Mouse (Mus musculus) thymus, postnatal 4 days (tissue): Measurements from ENCODE around the gene Rxrg.

Experiments
- DNase-seq: peaks from one replicate; pipeline ENCODE4 v3.0.0; 2021

The Rxrg gene

DNA sequence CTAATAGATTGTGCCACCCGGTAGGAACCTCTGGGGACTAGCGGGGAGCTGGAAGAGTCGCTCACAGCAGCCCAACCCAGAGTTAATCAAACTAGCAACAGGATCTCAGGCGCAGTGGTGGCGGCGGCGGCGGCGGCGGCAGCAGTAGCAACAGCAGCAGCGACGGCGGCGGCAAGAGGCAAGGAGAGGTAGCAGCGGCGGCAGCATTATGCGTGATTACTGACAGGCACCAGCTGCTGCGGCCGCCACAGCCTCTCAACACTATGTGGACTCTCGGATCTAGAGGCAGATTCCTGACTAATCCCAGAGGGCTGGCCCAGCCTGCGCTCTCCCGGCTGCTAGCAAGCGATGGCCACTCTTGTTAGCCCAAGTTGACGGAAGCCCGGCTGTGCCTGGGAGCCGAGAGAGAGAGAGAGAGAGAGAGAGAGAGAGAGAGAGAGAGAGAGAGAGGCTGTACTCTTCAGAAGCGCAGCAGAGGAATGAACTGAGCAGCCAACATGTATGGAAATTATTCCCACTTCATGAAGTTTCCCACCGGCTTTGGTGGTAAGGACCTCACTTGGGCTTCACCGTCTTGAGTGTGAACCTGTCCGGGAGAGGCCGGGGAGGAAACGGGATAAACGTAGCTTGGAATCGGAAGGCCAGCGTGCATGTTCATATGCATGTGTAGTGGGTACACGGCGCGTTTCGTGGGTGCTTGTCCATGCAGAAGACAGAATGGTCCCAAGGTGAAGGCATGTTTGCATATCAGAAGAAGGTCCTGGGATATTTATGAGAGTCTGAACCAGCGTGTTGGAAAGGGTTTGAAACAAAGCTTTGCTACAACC is at the start of gene Rxrg:
Rxrg (plus strand) TSS at position 130 of the 827 bp plus-strand sequence.
- DNase-seq: peak; percentile 43

DNA sequence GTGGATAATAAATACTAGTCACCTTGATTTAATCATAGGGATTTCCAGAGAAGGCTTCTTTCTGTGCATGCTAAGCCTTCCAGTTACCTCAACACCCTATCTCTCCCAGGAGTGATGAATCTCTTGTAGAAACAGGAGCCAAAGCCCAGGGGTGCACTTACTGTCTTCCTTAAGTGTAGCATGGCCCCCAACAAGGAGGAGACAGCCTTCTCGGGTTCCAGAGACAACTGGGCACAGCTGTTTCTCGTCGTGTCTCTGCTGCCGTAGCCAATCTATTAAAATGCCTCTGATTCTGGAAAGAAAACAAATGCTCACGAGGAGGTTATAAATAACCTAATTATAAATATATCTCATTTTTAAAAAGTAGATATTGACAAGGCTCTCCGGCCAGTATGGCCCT is 48.9 kb upstream of the Rxrg start:
- DNase-seq: no peak

DNA sequence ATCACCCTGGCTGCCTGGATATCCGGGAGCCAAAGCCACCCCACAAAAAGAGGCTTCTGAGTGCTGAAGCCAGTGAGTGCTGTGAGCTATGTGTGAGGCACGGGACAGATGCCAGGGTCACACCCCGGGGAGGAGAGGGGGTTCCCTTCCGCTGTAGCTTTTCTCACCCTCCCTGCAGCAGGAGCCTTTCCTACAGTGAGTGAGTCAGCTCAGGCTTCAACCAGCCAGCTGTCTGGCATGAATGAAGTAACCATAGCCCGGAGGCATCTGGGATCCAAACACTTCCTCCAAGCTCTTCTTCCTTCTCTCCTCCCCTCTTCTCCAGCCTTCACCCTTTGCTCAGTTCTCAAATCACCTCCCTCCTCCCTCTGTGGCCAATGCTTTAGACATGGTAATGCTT is 46.6 kb upstream of the Rxrg start:
- DNase-seq: peak; percentile 29

DNA sequence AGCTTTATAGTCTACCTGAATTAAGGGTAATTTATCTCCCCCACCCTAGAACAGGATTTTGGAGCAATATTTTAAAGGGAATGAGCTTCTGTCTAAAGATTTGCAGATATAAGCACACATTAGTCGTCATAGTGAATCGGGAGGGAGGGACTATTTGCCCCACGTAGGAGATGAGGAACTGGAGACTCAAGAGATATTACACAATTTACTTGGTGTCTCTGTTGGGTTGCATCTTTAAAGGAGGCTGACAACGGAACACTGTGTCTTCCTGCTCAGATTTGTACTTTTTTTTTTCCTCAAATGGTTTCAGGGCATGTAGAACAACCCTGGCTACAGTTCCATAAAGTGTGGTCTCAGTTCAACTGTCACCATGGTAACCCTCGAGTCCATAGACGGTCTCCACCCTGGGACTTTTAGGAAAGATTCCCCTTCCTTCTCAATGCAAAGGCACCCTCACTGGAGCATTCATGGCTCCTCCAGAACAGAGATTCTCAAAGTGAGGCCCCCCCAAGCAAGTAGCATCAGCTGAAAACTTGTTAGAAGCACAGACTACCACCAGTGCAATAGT is 44.1 kb upstream of the Rxrg start:
- no peak for DNase-seq

DNA sequence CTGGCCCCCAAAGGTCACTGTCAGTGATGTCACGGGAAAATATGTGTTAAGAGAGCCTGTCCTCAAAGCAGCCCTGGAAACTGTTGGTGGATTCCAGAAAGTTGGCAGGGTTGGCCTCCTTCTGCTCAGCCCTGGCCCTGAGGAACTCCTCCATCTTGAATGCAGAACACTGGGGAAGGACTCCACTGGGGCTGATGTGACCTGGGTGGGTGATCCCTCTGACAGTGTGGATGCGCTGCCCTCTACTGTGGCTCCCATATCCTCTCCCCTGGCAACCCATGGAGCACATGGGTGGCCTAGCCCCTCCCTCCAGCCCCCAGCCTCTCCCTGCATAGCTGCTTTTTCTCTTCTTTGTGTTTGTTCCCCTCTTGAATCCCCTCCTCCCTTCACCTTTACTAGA is 31.6 kb upstream of the Rxrg start:
- no peak for DNase-seq

DNA sequence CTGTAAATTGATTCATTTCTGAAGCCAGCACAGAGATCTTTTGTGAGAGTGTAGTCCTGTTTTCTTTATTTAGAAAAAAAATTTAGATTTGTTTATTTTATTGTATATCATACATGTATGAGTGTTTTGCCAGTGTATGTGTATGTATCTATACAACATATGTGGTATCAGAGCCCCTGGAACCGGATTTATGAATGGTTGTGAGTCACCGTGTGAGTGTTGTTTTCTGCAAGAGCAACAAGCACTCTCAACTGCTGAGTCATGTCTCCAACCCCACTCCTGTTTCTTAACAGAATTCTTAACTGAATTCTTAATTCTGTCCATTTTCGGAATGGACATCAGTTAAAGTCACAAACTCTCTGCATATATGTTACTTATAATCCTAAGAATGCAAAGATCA is 19.1 kb upstream of the Rxrg start:
- DNase-seq: no peak

DNA sequence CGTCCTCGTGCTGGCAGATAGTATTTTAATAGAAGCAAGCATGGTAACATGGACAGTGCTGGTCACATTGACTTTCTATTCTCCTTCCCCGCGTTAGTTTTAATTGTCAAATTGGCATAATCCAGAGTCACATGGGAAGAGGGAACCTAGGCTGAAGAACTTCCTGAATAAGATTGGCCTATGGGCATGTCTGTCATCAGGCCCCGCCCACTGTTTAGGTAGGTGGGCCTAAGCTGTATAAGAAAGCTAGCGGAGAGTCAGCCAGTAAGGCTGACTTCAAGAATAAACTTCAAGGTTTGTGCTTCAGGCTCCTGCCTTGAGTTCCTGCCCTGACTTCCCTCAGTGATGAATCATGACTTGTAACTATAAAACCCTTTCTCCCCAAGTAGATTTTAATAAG is 15.0 kb upstream of the Rxrg start:
- DNase-seq: no peak

DNA sequence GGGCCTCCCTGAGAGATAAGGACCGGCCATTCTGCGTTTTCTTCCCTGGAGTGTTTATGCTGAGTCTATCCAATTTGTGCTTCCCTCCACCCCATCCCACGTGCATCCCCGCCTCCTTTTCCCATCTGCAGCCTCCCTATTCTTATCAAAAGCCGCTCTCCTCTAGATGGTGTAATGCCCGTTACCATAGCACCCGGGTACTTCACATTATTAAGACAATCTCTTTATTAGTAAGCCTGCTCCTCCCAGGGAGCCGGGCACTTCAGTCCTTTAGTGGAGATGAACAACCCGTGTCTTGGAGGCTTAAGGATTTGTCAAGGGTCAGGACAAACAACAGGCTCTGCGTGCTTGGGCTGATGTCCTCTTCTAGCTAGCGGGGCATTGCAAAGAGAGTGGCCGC is 14.3 kb upstream of the Rxrg start:
- DNase-seq: no peak

DNA sequence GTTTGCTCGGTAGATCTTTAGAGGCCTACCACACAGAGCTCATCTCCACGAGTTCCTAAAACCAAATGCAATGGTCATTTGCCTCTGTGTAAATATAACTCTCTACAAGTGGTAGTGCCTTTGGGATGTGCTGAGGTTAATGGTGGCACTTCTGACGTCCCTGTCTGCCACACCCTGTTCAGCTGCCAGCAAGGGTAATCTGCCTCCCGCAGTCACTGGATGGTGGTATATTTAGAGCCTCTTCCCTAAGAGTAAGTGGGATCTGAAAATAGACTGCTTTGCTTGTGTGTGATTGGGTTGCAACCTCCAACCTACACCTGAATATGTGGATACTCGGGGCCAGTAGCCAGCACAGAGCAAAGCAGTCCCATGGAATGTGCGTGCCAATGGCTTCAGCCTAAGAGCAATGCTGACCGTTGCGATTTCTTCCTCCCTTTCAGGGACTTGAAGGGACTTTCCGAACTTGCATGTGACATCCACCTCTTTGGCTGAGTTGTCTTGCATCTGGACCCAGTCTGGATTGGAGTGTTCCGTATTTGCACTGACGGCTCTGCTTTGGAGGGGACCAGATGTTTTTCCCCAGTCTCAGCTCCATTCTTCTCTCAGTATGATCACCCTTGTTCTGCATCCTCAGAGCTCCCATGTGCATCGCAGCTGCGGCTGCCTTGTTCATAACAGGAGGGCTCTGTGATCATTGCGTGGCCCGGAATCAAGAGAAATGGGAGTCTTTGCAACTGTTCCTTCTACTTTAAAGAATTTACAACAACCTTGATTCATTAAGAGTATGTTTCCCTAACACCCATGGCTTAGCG is 9.2 kb upstream of the Rxrg start:
- DNase-seq: no peak

DNA sequence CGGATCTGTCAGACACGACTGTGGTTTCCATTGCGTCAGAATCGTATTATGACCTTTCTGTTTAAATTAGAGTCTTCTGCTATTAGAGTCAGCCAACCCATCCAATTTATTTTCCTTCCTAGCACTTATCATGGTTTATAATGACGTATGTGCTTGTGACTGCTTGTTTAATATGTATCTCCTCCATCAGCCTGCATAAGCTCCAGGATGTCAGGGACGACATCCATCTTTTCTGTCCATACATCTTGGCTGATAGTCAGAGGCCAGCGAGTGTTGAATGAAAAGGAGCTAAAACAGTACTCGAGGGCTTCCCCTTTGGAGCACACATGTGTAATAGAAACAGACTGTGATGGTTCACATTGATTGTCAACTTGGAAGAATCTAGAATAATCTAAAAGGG is 6.0 kb upstream of the Rxrg start:
- no peak for DNase-seq

DNA sequence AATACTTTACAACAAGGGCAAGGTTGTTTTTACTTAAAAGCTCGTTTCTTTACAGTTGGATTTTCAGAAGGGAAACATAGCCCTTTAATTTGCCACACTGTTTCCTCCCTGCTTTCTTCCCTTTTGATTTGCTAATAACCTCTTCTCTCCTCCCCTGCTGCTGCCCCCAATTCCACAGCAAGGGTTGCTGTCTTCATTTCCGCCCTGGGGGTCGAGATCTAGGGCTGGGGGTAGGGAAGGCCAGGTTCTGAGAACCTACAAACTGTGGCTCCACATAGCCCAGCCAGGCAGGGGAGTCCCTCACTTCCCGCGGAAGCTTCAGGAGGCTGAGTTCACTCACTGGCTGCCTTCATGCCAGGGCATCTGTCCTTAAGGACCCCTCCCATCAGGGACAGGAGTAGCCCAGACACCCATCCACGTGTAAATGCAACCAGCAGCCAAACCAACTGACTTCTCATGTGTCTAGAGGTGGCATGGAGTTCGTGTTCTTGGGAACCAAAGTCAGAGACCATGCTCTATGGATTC is 1.1 kb downstream of the Rxrg start:
- no peak for DNase-seq

DNA sequence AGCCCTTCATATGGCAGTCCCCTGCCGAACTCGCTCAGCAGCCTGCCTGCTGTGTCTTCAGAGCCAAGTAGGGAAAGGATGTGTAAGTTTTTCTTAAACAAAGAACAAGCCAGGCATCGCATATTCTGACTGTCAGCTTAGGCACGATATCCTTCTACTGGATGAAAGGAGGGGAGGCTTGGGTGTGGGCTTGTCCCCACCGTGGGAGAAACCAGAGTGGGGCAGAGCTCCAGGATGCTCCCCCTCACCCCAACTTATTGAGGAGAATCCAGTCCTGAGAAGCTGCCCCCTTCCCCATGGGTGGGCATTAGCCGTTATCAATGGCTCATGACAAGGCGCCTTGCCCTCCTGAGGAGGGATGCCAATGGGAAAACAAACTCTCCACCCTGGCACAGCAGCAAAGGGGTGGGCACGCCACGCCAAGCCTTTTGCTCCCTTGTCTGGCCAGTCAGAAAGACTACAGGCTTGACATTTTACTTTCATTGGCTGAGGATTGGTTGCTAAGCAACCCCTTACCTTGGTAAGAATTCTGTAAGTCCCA is 10.1 kb downstream of the Rxrg start:
- DNase-seq: no peak

DNA sequence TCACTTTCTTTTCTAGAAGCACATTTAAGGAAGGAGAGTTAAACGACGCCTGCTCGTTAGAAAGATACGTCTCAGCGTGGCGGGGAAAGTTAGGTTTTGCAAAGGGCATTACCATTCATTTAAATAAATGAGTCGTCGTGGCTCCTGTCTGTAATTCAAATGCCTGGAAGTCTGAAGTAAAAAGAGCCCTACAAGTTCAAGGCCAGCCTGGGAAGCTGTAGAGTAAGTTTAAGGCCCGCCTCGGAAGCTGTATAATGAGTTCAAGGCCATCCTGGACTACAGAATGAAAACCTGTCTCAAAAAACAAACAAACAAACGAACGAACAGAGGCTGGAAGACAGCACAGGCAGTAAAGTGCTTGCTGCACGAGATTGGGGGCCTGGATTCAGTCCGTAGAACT is 18.9 kb downstream of the Rxrg start:
- no peak for DNase-seq

DNA sequence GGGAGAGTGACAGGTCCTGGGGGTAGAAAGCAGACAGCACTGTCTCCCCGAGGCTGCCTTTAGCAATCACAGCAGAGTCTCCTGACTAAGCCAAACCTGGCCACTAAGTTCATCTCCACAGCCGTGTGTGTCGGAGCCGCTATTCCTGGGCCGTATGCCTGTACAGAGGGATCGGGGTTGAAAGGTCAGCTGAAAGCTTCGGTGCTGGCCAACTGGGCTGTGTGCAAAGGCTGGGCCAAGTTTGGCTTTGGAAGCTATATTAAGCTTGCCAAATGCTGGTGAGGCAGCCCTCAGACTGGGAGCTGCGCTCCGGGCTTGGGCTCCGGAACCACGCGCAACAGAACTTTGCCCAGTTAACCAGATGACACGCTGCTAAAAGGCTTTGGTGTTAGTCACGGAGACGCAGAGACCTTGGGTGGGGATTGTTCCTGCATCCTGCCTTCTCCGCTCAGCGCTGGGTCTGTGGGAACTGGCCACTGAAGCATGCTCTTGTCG is 19.9 kb downstream of the Rxrg start:
- DNase-seq: no peak

DNA sequence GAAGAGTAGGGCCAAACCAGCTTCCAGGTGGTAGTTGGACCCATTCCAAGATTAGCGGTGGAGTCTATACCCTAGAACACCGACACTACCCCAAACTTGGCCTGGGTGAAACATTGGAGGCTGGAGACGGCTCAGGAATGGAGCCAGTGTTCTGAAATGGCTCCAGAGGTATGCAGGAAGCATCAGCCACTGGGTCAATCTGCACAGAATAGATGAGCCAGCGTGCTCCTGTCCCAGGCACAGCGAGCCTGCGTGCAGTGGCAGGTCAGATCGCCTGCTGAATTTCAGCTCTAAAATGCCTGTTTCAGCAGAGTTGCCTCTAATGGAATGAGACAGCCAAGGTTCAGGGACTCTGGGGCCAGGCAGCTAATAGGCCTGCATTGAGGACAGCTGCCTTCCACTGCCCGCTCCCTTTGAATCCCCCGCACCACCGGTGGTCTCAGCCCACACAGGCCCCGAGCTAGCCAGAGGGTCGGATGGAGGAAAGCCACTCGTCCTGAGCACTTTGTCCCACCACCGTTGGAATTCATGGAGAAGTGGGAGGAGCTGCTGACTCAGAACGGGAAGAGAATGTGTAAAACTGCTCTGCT is 22.1 kb downstream of the Rxrg start:
- no peak for DNase-seq

DNA sequence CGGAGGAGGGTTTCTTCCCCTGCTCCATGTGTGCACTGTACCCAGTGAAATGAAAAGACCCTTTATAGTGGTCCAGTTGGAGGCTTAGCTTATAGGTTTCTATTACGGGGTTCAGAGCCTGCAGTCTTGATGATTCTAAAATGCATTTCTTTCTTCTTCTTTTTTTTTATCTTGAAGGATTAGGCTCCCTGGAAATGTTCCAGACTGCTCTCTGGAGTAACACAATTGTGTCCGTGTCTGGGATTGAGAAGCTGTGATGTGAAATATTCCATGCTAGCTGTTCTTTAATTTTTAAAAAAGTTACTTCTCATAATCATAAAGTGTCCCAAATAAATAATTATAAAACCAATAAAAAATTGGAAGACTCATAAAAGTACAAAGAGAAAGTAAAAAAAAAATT is 26.9 kb downstream of the Rxrg start:
- no peak for DNase-seq

DNA sequence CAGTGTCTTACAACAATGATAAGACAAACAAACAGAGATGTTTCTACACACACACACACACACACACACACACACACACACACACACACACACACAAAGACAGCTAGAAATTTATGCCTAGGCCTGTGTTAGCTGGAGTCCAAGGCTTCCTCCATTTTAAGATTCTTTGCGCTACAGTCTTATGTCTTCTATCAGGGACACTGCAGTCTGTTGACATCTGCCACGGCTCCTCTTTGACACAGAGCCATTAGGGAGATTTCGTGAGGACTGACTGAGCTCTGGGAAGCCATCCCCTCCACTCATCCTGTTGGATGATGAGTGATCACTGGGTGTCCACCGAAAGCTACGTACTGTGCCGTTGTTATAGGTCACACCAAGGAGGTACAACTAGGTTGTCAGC is 33.6 kb downstream of the Rxrg start:
- no peak for DNase-seq

DNA sequence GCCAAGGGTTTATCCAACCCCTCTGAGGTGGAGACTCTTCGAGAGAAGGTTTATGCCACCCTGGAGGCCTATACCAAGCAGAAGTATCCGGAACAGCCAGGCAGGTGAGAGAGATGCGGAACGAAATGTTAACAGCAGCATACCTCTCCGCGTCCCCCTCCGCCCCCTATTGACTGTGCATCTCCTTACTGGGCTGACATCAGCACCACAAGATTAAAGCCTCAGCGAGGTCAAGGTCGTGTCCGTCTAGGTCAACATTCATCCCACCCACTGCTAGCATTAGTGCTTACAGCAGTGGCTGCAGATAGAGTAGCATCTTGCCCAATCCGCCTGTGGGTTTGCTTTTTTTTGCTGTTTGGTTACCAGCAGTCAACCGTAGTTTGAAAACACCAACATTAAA is 37.5 kb downstream of the Rxrg start:
- DNase-seq: no peak

DNA sequence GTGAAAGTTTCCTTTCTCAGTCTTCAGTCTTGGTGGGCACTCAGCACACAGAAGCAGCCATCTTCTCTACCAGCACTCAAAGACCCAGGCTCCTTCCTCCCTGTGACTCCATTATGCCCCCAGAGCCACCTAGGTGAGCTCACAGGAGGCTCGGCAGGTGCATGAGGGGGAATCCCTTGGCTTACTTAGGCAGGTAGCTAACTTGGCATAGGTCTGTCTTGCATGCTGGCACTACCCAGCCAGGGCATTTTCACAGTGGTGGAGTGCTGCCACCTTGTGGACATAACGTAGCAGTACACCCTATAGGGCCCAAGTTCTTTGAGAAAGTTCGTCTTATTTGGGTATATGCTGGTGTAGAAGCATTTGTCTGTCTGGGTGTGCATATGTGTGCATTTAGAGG is 38.8 kb downstream of the Rxrg start:
- peak; percentile 54 for DNase-seq

DNA sequence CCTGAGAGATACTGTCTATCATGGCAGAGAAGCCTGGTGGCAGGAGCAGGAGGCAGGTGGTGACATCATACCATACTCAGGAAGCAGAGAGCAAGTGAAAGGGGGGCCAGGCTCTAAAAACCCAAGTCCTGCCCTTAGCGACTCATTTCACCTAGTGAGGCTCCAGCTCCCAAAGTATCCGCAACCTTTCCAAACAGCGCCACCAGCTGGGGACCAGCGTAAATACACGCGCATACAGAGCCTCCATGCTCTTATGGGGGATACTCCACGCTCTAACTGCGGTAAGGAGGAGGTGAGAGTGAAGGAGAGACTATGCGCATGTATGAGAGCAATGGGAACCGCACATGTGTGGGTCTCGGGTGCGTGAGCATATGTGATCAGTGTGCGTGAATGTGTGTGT is 39.9 kb downstream of the Rxrg start:
- peak; percentile 73 for DNase-seq

DNA sequence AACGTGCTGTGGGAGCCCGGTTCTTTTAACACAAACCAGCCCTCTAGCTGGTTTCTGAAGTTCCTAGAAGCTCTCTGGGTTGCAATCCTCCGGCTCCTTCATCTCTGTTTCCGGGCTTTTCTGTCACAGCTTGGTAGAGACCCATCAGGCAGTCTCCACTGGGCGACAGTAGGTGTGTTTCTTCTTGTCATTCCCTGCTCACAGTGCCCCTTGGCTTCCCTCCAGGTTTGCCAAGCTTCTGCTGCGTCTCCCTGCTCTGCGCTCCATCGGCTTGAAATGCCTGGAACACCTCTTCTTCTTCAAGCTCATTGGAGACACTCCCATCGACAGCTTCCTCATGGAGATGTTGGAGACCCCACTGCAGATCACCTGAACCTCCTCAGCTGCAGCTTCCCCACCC is 40.7 kb downstream of the Rxrg start:
- no peak for DNase-seq

DNA sequence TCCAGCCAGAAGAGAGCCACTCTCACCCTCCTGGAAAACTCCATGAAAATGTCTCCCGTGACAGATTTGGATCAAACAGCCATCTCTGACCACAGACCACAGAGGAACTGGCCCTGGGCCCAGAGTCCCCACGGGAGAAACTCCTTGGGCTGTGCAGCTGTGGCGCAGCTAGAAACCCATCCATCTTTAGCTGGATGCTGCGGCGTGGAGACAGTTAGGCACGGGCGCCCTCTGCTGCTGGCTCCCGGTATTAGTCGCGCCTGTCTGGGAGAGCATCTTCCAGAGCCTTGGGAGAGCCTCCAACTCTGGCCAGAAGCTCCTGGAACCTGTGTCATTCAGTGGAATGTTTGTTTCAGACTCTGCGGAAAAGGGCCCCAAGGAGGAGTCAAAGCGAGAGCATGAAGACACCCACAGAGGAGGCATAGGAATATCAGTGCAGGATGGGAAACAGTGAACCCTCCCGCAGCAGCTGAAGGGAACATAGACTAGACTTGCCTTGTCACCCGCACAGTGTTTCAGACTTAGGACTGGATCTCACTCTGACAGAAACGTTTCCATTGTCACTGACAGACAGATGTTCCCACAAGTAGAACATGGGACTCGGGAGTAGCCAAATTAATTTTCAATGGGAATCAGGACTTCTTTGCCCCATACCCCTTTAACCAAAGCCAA is 46.8 kb downstream of the Rxrg start:
- DNase-seq: peak; percentile 76
